Mouse (Mus musculus): ENCODE data around the gene Scg3. TPM values are rescaled to one million over a fixed set of nuclear protein-coding genes. Genes with fewer than 3 reads are reported as not detected.

Scg3 gene
- total RNA-seq, 2 experiments from 2014 or later, result 183 to 193 TPM

Other genes starting within 250 kb of the Scg3 start
- gene Leo1, start 242.5 kb downstream of the Scg3 start, total RNA-seq (2021), result 10 to 100 TPM; 36.9 to 38.3 TPM
- 10 to 100 TPM; 85.0 to 96.1 TPM for gene Tmod3, start 124.4 kb downstream of the Scg3 start, total RNA-seq (2021)
- gene Tmod2, start 72.7 kb downstream of the Scg3 start, total RNA-seq (2021), result 100 to 1,000 TPM; 453 to 459 TPM
- gene Lysmd2, start 58.3 kb downstream of the Scg3 start, total RNA-seq (2021), result 10 to 100 TPM; 24.4 to 26.5 TPM
- gene Bmp5, start 91.3 kb upstream of the Scg3 start, total RNA-seq (2021), result 1 to 10 TPM; 2.1 to 2.5 TPM